Mouse (Mus musculus) megakaryocyte, embryonic 14.5 days (primary cell): ENCODE measurements around the gene Inhbc.
"Not testable (repeated sequence)": the region's sequence is repeated elsewhere in the genome, so short reads cannot be mapped to it uniquely, and the experiment has no call there.

Source experiments
- FLI1 ChIP-seq: IDR thresholded peaks from 2 replicates; pipeline ENCODE4 v1.6.1; 2012; ENCODE audit warnings: low read length, inconsistent platforms, mixed read lengths
- GATA1 ChIP-seq: IDR thresholded peaks from 3 replicates; pipeline ENCODE4 v1.6.1; 2012; ENCODE audit warnings: mixed read lengths, low read length, inconsistent platforms, borderline replicate concordance

GRCm38 (mm10) chr10:127314950-127315349, 55.3 kb downstream of the Inhbc start:
- TF ChIP-seq GATA1, FLI1: not testable (repeated sequence)
